Mouse (Mus musculus): ENCODE data around the gene Ralgps1. TPM values are rescaled to one million over a fixed set of nuclear protein-coding genes. Genes with fewer than 3 reads are reported as not detected.

Ralgps1 gene
- total and polyA plus RNA-seq, 2 experiments from 2014 or later: 20.7 to 69.9 TPM

GRCm38 (mm10) chr2:33260772-33261171, 110.5 kb downstream of the Ralgps1 start:
- ATAC-seq: no peak
- no peaks in the 10 kb centered on the region; the same call in 1 of the 2 replicates for H3K36me3 ChIP-seq (ENCODE audit: insufficient read depth, low read length)
- 48% methylated on average over 8 of the region's 8 CpGs for WGBS
- DNase-seq (ENCODE audit: low spot score): peak; percentile 23
- no peak overlapping the region for H3K9ac ChIP-seq (replicated peaks; ENCODE audit: low read length)
- H3K4me2 ChIP-seq (ENCODE audit: low read depth, low read length): no peak overlapping the region
- no peak for TF ChIP-seq CTCF (IDR thresholded peaks at IDR 0.05; ENCODE audit: low read depth)
- H3K4me3 ChIP-seq (ENCODE audit: low read length): no peak overlapping the region
- no peaks in the 10 kb centered on the region for H3K9me3 ChIP-seq (ENCODE audit: low read length)
- H3K27me3 ChIP-seq (ENCODE audit: insufficient read depth, low read length): no peaks in the 10 kb centered on the region
- H3K27ac ChIP-seq: no peak overlapping the region
- H3K4me1 ChIP-seq (ENCODE audit: insufficient read depth, low read length): 0 out of 2 replicates have a peak, but pooled peaks cover 8% of the 10 kb centered on the region

GRCm38 (mm10) chr2:33256769-33257537, 114.3 kb downstream of the Ralgps1 start:
- ATAC-seq (no peak), DNase-seq (ENCODE audit: low spot score) (no peak)
- Histone ChIP-seq H3K36me3 (ENCODE audit: insufficient read depth, low read length) (0 out of 2 replicates have a peak, but pooled peaks cover 4% of the 10 kb centered on the region), H3K4me1 (ENCODE audit: insufficient read depth, low read length) (0 out of 2 replicates have a peak, but pooled peaks cover 4% of the 10 kb centered on the region), H3K27me3 (ENCODE audit: insufficient read depth, low read length) (no peaks in the 10 kb centered on the region), H3K9me3 (ENCODE audit: low read length) (no peaks in the 10 kb centered on the region), H3K9ac (replicated peaks; ENCODE audit: low read length) (no peak overlapping the region), H3K27ac (no peak overlapping the region), H3K4me3 (ENCODE audit: low read length) (no peak overlapping the region), H3K4me2 (ENCODE audit: low read depth, low read length) (no peak overlapping the region)
- TF ChIP-seq CTCF (IDR thresholded peaks at IDR 0.05; ENCODE audit: low read depth): no peak
- WGBS: 95% methylated on average over 3 of the region's 3 CpGs

- 0 out of 2 replicates have a peak, but pooled peaks cover 6% of the 10 kb centered on the region for H3K36me3 ChIP-seq (ENCODE audit: insufficient read depth, low read length)
- no peak overlapping the region for H3K27ac ChIP-seq
- H3K4me1 ChIP-seq (ENCODE audit: insufficient read depth, low read length): no peaks in the 10 kb centered on the region
- WGBS: 79% methylated on average over 9 of the region's 9 CpGs
- H3K9ac ChIP-seq (replicated peaks; ENCODE audit: low read length): no peak overlapping the region
- TF ChIP-seq CTCF (IDR thresholded peaks at IDR 0.05; ENCODE audit: low read depth): no peak
- no peaks in the 10 kb centered on the region for H3K9me3 ChIP-seq (ENCODE audit: low read length)
- H3K27me3 ChIP-seq (ENCODE audit: insufficient read depth, low read length): no peaks in the 10 kb centered on the region
- ATAC-seq (no peak), DNase-seq (ENCODE audit: low spot score) (no peak)
- no peak overlapping the region for H3K4me3 ChIP-seq (ENCODE audit: low read length)
- H3K4me2 ChIP-seq (ENCODE audit: low read depth, low read length): no peak overlapping the region
Measured at GRCm38 (mm10) chr2:33254318-33254985, 116.8 kb downstream of the Ralgps1 start.

GRCm38 (mm10) chr2:33253572-33254190, 117.6 kb downstream of the Ralgps1 start:
- no peak for TF ChIP-seq CTCF (IDR thresholded peaks at IDR 0.05; ENCODE audit: low read depth)
- Histone ChIP-seq H3K4me2 (ENCODE audit: low read depth, low read length) (no peak overlapping the region), H3K27me3 (ENCODE audit: insufficient read depth, low read length) (no peaks in the 10 kb centered on the region), H3K36me3 (ENCODE audit: insufficient read depth, low read length) (0 out of 2 replicates have a peak, but pooled peaks cover 11% of the 10 kb centered on the region), H3K4me1 (ENCODE audit: insufficient read depth, low read length) (no peaks in the 10 kb centered on the region), H3K9me3 (ENCODE audit: low read length) (no peaks in the 10 kb centered on the region), H3K4me3 (ENCODE audit: low read length) (no peak overlapping the region), H3K27ac (no peak overlapping the region), H3K9ac (replicated peaks; ENCODE audit: low read length) (no peak overlapping the region)
- 62% methylated on average over 4 of the region's 4 CpGs for WGBS
- ATAC-seq (0 out of 2 replicates have a peak, but pooled peaks have one; percentile 24), DNase-seq (ENCODE audit: low spot score) (peak; percentile 18)

GRCm38 (mm10) chr2:33252751-33253150, 118.5 kb downstream of the Ralgps1 start:
- H3K36me3 ChIP-seq (ENCODE audit: insufficient read depth, low read length): 0 out of 2 replicates have a peak, but pooled peaks cover 11% of the 10 kb centered on the region
- H3K27me3 ChIP-seq (ENCODE audit: insufficient read depth, low read length): no peaks in the 10 kb centered on the region
- 87% methylated on average over 6 of the region's 6 CpGs for WGBS
- DNase-seq (ENCODE audit: low spot score): no peak
- no peak overlapping the region for H3K4me2 ChIP-seq (ENCODE audit: low read depth, low read length)
- no peak for ATAC-seq
- no peak for TF ChIP-seq CTCF (IDR thresholded peaks at IDR 0.05; ENCODE audit: low read depth)
- H3K27ac ChIP-seq: no peak overlapping the region
- H3K4me1 ChIP-seq (ENCODE audit: insufficient read depth, low read length): no peaks in the 10 kb centered on the region
- no peaks in the 10 kb centered on the region for H3K9me3 ChIP-seq (ENCODE audit: low read length)
- no peak overlapping the region for H3K4me3 ChIP-seq (ENCODE audit: low read length)
- H3K9ac ChIP-seq (replicated peaks; ENCODE audit: low read length): no peak overlapping the region

GRCm38 (mm10) chr2:33249922-33250633, 121.2 kb downstream of the Ralgps1 start:
- ATAC-seq (no peak), DNase-seq (ENCODE audit: low spot score) (no peak)
- no peaks in the 10 kb centered on the region for H3K9me3 ChIP-seq (ENCODE audit: low read length)
- H3K4me3 ChIP-seq (ENCODE audit: low read length): no peak overlapping the region
- no peak overlapping the region for H3K27ac ChIP-seq
- WGBS: 75% methylated on average over 3 of the region's 3 CpGs
- H3K4me1 ChIP-seq (ENCODE audit: insufficient read depth, low read length): no peaks in the 10 kb centered on the region
- no peak overlapping the region for H3K4me2 ChIP-seq (ENCODE audit: low read depth, low read length)
- H3K36me3 ChIP-seq (ENCODE audit: insufficient read depth, low read length): 0 out of 2 replicates have a peak, but pooled peaks cover 11% of the 10 kb centered on the region
- no peak for TF ChIP-seq CTCF (IDR thresholded peaks at IDR 0.05; ENCODE audit: low read depth)
- no peaks in the 10 kb centered on the region for H3K27me3 ChIP-seq (ENCODE audit: insufficient read depth, low read length)
- no peak overlapping the region for H3K9ac ChIP-seq (replicated peaks; ENCODE audit: low read length)
